Mouse (Mus musculus) hindlimb bud, embryonic 11.5 days (tissue): Measurements from ENCODE around the gene Tfap2d.

Source experiments
- DNase-seq: peaks from one replicate; pipeline ENCODE4 v3.0.0-alpha.2; 2012; ENCODE audit warnings: low read depth, low spot score; ENCODE audit errors: extremely low spot score

Gene Tfap2d

GRCm38 (mm10) chr1:19102631-19103030 lies at the start of gene Tfap2d:
TSS of gene Tfap2d (plus strand) at chr1:19103022.
- no peak for DNase-seq

GRCm38 (mm10) chr1:19056300-19056699 lies 46.5 kb upstream of the Tfap2d start:
- no peak for DNase-seq

- no peak for DNase-seq
Observed at GRCm38 (mm10) chr1:19056861-19057260, 46.0 kb upstream of the Tfap2d start.

GRCm38 (mm10) chr1:19088078-19088477 lies 14.7 kb upstream of the Tfap2d start:
- DNase-seq = no peak

GRCm38 (mm10) chr1:19096921-19097320 lies 5.9 kb upstream of the Tfap2d start:
- no peak for DNase-seq

- DNase-seq = no peak
Observed at GRCm38 (mm10) chr1:19103316-19103715, 494 bp downstream of the Tfap2d start.

- DNase-seq = no peak
Observed at GRCm38 (mm10) chr1:19103776-19104142, 937 bp downstream of the Tfap2d start.

- DNase-seq = no peak
Observed at GRCm38 (mm10) chr1:19104143-19104857, 1.5 kb downstream of the Tfap2d start.

GRCm38 (mm10) chr1:19106401-19106800 lies 3.6 kb downstream of the Tfap2d start:
- no peak for DNase-seq

- no peak for DNase-seq
Observed at GRCm38 (mm10) chr1:19106841-19107800, 4.3 kb downstream of the Tfap2d start.

- DNase-seq = no peak
Observed at GRCm38 (mm10) chr1:19107801-19108200, 5.0 kb downstream of the Tfap2d start.

GRCm38 (mm10) chr1:19109711-19110110 lies 6.9 kb downstream of the Tfap2d start:
- peak; percentile 70 for DNase-seq

- DNase-seq = no peak
Observed at GRCm38 (mm10) chr1:19110211-19110610, 7.4 kb downstream of the Tfap2d start.

- no peak for DNase-seq
Observed at GRCm38 (mm10) chr1:19111020-19111419, 8.2 kb downstream of the Tfap2d start.

GRCm38 (mm10) chr1:19178742-19179397 lies 76.0 kb downstream of the Tfap2d start:
- peak; percentile 24 for DNase-seq

GRCm38 (mm10) chr1:19205649-19206048 lies 102.8 kb downstream of the Tfap2d start:
- no peak for DNase-seq

GRCm38 (mm10) chr1:19206194-19206593 lies 103.4 kb downstream of the Tfap2d start:
- no peak for DNase-seq

- no peak for DNase-seq
Observed at GRCm38 (mm10) chr1:19207611-19208010, 104.8 kb downstream of the Tfap2d start.

- DNase-seq = no peak
Observed at GRCm38 (mm10) chr1:19208641-19209358, 106.0 kb downstream of the Tfap2d start, which contains the start of gene Tfap2b. TSS of gene Tfap2b (plus strand) at chr1:19208914.

GRCm38 (mm10) chr1:19209359-19209745 lies 106.5 kb downstream of the Tfap2d start:
- no peak for DNase-seq

- DNase-seq = no peak
Observed at GRCm38 (mm10) chr1:19209776-19210175, 107.0 kb downstream of the Tfap2d start.
